Mouse (Mus musculus): ENCODE measurements around the gene Ak7.

The Ak7 gene

DNA sequence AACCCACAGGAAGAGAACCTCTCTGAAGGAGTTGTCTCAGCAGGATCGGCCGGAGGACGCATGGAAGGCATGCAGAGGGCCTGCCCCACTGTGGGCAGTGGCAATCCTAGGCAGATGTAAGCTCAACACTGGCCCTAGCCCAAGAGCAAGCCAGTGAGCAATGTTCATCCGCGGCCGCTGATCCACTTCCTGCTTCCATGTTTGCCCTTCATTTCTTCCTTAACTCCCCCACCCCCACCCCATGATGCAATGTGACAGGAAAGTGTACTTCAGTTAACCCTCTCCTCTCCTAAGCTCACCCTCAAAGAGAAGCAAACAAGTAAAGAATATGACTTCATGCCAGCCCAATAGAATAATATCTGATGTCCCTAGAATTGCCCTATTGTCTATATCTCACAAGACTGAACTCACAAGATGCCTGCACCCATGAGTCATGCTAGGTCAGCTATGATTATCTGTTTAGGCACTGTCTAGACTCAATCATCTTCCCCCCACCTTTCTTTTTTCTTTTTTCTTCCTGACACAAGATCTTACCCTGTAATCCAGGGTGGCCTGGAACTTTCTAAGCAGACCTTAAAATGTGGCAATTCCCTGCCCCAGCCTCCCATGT lies 25.2 kb downstream of the Ak7 start:
- DNase-seq = no peak

DNA sequence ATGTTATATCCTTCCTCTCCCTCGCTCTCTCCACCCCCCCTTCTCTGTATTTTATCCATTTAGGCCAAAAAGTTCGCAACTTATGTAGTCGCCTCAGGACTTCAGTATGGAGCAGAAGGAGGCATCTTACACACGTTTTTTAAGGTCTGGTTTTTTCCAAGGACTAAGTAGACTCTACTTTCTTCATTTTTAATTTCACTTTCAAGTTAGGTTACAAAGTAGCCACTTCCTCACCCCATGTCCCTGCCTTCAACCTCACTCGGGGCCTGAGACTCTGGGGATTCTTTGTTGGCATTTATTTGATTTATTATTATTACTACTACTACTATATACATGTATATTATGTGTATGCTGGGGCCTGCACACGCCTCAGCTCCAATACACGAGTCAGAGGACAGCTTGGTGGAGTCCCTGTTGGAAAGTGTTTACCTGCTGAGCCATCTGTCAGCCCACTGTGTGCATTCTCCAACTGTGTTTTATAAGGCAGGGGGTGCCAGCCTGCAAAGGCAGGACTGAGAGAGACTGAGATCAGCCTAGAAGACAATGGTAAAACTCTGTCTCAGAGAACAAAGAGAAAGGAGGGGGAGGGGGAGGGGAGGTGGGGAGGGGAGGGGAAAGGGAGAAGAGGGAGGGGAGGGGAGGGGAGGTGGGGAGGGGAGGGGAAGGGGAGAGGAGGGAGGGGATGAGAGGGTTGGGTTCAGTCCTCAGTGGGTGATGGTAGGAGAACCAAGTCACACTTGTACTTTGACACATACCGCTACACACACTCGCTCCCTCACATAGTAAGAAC lies 27.8 kb downstream of the Ak7 start:
- DNase-seq = no peak

DNA sequence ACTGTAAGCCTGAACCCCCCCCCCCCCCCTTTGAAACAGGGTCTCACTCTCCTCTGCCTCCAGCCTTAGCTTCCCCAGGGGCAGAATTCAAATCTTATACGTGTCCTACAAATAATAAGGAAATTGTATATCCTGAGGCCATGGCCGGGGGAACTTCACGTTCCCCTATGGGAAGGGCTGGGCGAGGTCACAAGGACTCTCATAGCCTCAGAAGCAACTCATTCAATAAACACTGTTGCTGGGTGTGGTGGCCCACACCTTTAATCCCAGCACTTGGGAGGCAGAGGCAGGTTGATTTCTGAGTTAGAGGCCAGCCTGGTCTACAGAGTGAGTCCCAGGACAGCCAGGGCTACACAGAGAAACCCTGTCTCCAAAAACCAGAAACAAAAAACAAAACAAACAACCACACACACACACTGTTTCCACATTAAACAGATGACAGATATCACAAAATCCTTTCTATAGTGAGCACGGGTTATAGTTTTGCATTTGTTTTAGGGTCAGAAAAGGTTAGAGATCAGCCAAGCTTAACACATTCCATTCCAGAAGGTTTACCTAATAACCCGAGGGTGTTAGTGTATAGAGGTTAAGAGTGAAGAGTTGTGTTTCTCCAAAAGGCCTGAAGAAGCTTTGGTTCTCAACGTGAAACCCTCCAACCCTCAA lies 29.6 kb downstream of the Ak7 start:
- DNase-seq = no peak

DNA sequence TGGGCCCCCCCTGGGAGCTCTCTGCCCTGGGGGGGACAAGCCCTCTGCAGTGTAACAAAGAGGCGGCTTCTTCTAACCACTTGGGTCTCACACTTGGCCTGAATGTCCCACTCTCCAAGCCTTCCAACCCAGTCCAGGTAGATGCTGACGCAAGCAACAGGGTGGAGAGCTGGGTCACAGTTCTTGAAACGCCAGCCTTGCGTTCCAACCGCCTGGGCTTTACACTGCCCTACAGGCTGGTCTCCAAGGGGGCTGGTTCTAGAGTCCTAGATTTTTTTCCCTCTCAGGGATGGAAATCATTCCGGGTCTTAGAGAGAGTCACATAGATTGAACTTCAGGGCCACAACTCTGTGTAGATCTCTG lies 30.1 kb downstream of the Ak7 start:
- DNase-seq = no peak

DNA sequence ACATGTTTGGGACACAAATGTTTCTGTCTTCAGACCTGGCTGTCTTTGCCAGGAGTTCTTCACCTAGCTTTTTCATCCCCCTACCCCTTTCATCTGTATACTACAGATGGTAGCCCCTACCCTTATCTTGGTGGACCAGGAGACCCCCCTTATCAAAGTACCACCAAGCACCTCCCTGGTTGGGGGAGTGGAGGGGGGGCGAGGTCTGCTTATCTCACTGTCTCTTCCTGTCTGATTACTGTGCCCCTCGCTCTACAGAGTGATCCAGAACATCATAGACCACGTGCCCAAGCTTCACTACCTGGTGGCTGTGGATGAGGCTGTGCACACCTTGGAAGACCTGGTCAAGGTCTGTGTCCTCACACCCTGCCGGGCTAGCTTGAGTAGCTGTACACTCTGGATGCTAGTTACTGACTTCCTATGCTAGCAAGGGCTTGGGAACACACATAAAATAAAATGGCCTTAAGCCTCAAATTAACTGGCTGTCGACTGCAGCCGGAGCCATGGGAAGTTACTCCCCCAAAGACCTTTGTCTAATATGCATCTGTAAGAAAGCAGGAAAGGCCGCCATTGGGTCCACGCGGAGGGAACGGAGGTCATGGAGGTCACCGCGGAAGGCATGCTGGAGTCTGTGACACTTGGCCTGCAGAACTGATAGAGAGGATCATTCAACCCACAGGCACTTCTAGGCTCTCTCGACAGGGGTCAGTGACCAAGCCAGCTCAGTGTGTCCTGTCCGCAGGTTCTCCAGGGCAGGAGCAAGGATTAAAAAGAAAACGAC lies 32.7 kb downstream of the Ak7 start:
- no peak for DNase-seq

DNA sequence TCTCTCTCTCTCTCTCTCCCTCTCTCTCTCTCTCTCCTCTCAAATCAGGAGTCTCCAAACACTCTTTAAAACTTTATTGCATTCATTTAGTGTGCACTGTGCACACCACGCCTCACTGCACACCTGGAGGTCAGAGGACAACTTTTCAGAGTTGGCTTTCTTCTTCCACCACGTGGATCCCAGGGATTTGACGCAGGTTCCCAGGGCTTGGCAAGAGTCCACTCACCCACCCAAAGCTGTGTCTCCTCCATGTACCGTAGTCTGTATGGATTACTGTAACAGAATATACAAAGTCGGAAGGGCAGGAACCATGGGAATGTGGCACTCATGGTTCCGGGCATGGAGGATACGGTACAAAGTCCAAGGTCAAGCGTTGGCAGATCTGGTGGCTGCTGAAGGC lies 33.9 kb downstream of the Ak7 start:
- no peak for DNase-seq

DNA sequence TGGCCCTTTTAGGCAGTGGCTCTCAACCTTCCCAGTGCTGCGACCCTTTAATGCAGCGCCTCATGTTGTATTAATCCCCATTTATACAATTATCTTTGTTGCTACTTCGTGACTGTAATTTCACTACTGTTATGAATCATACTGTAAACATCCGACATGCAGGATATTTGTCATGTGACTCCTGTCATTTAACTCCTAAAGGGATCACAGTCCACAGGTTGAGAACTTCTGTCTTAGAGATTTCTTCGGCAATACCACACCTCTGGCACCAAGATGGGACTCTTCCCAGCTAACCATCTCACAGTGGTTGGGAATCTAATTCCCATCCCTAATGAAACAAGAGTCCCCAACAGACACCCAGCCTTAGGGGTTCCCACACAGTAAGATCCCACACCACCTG lies 42.3 kb downstream of the Ak7 start:
- DNase-seq = no peak

DNA sequence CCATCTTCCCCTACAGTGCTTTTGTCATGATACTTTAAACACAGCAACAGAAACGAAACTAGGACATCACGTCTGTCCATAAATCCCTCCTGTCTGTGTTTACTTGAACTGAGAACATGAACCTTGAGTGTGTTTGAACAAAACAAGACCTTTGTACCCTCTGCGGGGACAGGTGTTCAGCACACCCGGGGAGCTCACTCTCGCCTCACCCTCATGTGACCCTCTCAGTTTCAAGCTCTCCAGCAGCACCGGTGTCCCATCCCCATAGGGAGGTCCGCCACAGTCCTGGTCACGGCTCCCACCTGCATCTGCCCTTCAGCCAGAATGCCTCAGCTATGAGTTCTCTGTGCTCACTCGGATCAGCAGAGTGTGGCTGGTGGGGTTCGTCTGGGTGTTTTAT lies 48.0 kb downstream of the Ak7 start:
- no peak for DNase-seq

DNA sequence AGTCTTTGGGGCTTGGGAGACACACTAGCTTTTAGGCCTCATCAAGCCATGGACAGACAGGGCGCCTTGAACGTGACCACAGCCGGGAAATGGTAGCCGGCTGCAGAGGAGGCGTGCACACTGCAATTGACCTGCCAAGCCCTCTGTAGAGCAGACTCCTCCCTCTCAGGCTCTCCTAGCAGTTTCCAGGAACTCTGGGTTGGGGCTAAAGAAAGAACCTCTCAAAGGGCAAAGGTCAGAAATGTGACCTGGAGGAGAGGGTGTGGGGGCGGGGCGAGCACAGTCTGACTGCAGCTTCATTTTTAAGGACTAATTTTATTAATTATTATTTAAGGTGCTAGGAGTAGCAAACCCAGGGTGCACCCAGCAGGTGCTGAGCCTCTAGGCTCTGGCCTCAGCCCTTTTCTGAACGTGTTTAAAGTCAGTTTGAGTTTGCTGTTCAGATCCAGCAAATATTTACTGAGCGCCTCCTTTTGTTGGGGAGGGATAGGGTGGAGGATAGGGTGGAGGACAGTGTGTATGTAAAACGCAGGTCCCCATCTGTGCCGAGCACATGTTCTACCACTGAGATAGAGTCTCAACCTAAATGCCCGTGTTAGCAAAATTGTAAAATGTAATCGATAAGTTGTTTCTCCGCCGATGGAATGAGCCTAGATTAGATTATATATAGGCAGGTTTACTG lies 52.2 kb downstream of the Ak7 start:
- DNase-seq = no peak

DNA sequence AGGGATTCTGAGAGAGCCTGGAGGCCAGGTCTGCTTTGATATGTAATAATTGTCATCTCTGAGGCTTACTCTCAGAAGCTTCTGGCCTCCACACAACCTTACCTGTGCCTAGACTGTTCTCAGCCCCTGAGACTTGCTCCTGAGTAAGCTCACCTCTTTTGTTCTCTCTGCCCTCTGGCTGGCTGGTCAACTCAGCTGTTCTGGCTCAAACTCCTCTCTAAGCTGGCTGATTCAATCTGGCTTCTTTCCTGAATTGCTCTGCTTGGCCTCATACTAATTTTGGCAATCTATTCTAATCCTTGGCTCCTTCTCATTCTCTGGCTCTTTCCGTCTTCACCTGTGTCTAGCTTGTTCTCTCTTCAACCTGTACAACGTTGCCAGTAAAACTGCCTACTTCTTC lies 53.1 kb downstream of the Ak7 start:
- DNase-seq = no peak

DNA sequence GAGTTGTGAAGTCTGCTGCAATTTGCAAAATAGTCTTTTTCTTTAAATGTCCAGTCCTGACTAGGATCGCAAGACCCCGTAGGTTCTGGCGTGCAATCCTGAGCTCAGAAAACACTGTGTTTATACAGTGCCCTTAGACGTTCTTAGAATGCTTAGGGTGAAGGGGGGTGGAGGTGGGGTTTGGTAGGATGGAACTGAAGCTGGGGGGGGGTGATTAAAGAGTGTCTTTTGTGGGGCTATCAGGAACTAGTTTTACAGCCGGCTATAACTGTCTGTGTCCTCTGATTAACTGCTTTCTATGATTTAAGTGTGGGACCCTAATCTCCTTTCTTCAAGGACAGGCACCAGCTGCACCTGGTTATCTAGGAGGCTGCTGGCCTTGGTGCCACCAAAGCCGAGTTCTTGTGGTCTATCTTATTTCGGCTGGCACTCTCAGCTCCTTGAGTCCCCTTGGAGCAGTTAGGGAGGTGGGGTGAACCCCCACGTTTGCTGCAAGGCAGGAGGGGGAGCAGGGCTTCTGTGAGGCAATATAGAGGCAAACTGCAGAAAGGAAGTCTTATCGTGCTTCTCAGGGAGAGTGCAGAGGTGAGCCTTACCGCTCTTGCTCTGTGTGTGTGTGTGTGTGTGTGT lies 54.2 kb downstream of the Ak7 start:
- DNase-seq = no peak

DNA sequence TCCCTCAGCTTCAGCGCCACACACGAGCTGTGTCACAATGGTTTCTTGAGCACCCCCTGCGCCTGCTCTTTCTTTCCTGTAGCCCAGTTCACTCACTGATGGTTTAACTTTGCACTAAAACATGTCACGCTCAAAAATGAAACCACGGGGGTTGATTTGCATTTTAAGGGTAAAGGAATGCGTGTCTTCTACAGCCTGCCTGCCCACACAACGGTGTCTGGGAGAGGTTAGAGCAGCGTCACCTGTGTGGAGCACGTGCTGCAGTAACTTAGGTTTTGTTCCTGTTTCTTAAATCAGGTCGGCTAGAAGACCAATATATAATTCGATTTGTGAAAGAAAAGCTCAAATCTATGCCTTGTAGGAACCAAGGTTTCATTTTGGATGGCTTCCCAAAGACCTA lies 55.4 kb downstream of the Ak7 start:
- DNase-seq = no peak

DNA sequence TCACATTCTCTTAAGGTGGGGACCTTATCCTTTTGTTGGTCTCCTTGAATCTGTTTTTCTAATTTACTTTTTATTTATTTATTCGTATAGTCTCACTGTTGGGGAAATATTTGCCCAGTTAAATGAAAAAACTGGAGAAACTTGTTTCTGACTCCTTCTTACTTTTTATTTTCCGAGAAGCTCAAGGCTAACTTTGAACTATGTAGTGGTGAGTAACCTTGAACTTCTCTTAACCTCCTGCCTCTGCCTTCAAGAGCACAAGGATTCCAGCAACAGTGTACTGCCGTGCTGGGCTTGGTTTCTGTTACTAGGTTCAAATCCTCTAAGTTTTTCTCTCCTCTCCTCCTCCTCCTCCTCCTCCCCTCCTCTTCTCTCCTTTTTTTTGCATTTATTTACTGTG lies 55.9 kb downstream of the Ak7 start:
- DNase-seq = no peak

DNA sequence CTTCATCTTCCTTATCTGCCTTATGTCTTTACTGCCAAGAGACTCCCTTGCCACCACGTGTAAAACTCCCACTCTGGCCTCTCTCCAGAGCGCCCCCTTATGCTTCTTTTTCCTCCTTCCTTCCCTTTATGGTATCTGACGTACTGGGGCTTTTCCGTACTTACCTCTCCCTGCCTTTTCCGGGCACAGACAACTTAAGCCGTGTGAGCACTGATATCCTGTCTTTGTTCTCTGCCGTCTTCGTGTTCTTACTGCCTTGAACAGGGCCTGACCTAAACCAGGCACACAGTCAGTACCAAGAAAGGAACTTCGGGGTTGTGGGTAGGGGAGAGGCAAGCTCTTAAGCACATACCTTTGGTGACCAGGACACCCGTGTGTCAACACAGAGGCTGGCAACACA lies 63.9 kb downstream of the Ak7 start:
- DNase-seq = no peak

DNA sequence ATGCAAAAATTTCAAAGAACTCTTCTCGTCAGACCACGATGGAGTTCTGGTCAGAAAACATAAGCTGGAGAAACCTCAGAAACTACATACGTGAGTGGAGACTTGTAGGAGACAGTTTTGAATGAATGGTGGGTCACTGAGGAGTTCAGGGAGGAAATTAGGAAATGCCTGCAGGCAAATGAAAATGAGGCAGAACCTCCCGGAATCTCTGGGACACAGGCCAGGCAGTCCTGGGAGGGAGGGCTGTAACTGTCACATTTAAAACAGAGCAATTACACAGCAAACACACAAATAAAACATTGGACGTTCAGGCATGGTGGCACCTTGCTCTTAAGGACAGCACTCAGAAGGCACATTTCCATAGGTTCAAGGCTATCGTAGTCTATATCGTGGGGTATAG lies 69.1 kb downstream of the Ak7 start:
- no peak for DNase-seq

DNA sequence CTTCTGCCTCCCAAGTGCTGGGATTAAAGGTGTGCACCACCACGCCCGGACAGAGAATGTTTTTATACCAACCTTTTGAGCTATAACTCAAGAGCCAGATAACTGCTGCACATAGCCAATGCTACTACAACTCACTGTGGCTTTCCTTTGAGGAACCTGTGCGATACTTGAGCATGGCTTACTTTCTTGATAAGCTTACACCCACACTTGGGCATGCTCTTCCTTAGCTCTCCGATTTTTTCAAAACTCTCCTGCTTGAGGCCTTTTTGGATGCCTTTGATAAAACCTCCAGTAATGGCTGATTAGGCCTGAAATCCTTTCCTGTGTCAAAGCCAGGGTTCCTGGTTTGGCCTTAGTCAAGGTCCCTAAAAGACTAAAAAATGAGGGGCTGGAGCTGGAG lies 71.9 kb downstream of the Ak7 start:
- DNase-seq = no peak

DNA sequence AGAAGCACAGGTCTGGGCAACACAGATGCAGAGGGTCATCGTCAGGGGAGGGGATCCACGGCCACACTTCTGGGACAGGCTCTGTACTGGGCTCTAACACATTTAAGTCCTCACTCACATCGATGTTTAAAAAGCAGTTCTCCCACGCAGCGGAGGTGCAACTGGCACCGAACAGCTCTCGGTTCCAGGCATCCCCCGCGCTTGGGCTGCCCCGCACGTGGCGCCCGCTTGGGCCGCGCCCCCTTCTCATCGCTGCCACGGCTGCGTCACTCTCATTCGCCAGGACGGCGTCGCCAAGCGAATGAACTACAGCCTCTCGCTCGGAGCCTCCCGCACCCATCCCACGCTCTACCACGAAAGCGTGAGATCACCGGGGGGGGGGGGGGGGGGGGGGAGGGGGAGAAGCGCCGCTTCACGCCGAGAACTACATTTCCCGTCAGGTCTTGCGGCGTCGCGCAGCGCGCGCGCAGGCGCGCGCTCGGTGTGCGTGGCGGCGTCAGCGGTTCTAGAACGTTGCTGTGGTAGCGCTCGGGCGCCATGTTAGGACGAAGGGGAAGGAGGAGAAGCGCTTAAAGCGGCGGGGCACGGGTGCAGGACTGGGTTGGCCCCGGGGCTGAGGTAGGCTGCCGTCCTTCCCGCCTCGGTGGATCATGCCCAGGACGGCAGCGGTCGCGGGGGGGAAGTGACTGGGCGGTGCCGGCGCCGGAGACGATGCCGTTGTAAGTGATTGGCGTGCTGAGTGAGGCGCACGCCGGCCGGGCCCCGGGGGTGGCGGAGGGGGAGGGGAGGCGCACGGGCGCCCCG lies 78.6 kb downstream of the Ak7 start, which contains the start of gene Papola:
TSS of gene Papola (plus strand) at position 499 of the 804 bp plus-strand sequence.
- peak; percentile 89 for DNase-seq

DNA sequence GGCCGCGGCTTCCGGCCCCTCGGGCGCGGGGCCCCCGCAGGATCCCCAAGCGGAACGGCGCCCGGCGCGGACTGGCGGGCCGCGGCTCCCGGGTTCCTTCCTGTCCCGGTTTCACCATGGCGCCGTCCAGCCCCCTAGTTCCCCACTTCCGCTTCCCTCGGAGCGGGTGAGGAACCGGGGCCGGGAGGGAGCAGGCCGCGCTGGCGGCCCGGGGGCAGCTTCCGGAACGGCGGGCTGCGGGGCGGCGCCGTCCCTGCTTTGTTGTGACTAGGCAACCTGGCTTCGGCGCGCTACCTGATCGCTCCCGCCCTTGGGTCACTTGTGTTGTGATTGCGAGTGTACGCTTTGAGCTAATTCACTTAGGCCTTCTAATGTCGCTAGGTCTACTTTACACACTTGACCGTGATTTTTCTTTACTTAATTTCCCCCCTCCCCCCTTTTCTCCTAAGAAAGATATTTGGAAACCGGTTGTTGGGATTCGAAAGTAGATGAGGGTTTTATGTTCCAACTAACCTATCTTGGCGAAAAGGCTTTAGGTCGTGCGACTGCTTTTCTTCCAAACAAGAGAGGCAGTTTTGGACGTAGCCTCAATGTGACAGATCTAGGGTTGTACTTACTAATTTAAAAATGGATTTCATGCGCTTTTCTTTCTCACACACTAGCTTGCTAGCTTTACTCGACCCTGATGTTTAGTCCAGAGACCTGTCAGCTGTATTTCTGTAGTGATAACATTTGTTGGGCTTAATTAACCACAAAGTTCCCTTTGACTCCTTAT lies 79.4 kb downstream of the Ak7 start:
- no peak for DNase-seq

DNA sequence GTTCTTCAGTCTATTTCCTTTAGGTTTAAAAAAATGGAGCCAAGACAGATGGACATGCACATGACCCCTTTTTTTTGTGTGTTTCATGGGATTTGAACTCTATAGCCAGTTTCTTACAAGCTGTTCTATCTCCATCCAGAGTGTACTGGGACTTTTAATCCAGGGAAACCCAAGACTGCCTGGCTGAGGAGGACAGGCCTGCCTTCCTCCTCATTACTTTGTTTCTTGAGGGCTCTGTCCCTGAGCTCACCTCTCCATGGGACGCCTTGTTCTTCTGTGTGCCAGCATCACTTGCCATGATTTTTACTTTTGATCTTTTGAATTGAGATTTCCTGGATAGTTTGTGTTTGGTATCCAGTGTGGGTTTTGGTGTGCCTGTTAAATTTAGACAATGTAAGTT lies 80.3 kb downstream of the Ak7 start:
- no peak for DNase-seq

DNA sequence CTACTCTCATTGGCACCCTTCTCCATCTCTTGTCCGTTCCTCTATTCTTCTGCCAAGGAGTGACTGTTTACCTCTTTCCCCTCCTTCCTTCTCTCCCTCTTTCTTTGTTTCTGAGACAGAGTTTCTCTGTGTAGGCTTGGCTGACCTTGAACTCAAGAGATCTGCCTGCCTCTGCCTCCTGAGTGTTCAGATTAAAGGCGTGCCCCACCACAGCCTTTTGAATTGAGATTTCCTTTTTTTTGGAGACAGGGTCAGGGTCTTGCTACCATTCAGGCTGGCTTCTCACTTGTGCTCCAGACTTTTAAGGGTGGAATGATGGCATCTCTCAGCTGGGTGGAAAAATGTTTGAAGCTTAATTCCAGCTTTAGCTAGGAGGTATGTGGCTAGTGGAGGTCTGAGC lies 81.8 kb downstream of the Ak7 start:
- DNase-seq = no peak

DNA sequence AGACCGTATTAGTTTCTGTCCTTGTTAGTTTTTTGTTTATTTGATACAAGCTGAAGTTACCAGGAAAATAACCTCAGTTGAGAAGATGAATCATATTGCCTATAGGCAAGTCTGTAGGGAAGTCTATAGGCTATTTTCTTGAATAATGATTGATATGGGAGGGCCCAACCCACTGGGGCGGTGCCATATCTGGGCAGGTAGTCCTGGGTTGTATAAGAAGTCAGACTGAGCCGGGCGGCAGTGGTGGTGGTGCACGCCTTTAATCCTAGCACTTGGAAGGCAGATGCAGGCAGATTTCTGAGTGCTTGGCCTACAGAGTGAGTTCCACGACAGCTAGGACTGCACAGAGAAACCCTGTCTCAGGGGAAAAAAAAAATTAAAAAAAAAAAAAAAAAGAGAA lies 84.1 kb downstream of the Ak7 start:
- no peak for DNase-seq
